Comparison of ENCODE assay signal across 11 mouse cellular contexts in genomic region chr8:79576086-79576485, GRCm38 (mm10).
DNase-seq lines count a peak whose midpoint lies in the region; ATAC-seq and TF ChIP-seq lines count a peak whose summit lies in the region.
"Had no signal": no experiment of that assay in that cellular context is flagged by ENCODE, and none has a peak within 500 bp of the region (broad histone marks: within the 10 kb centered on the region; RNA-seq: fewer than 3 reads in every experiment).

No protein-coding gene starts in this region.

- H3K4me1 ChIP-seq in lung, postnatal 0 days (ENCODE audit: insufficient read depth, low read depth, low read length): no peaks in the 10 kb centered on the region
- no peaks in the 10 kb centered on the region for H3K4me1 ChIP-seq in hindbrain, embryonic 11.5 days (replicated peaks; ENCODE audit: control insufficient read depth, insufficient read depth, low read length)
- H3K4me1 ChIP-seq: neural tube, embryonic 13.5 days had no signal

- H3K9ac ChIP-seq in lung, postnatal 0 days (replicated peaks; ENCODE audit: low read depth): no peak overlapping the region
- H3K9ac ChIP-seq in hindbrain, embryonic 11.5 days (ENCODE audit: low read depth, low read length): no peak overlapping the region
- H3K9ac ChIP-seq: neural tube, embryonic 13.5 days had no signal

- TF ChIP-seq CTCF in lung, postnatal 0 days (IDR thresholded peaks at IDR 0.05): no peak

- TF ChIP-seq EP300 in lung, postnatal 0 days (IDR thresholded peaks at IDR 0.05): no peak

- H3K36me3 ChIP-seq in lung, postnatal 0 days (ENCODE audit: insufficient read depth, low read length): no peaks in the 10 kb centered on the region
- H3K36me3 ChIP-seq in hindbrain, embryonic 11.5 days (ENCODE audit: control insufficient read depth, insufficient read depth, low read length): no peaks in the 10 kb centered on the region
- H3K36me3 ChIP-seq: neural tube, embryonic 13.5 days had no signal

- H3K27ac ChIP-seq in lung, postnatal 0 days (ENCODE audit: low read length): no peak overlapping the region
- no peak overlapping the region for H3K27ac ChIP-seq in hindbrain, embryonic 11.5 days (ENCODE audit: low read depth, low read length)
- H3K27ac ChIP-seq: hindbrain, postnatal 0 days; neural tube, embryonic 13.5 days had no signal

- no peak overlapping the region for H3K4me3 ChIP-seq in lung, postnatal 0 days (ENCODE audit: low read depth, low read length)
- H3K4me3 ChIP-seq in hindbrain, embryonic 11.5 days (ENCODE audit: low read depth, low read length): no peak overlapping the region
- H3K4me3 ChIP-seq: neural tube, embryonic 13.5 days had no signal

- no peaks in the 10 kb centered on the region for H3K27me3 ChIP-seq in lung, postnatal 0 days (replicated peaks; ENCODE audit: insufficient read depth, low read length)
- no peaks in the 10 kb centered on the region for H3K27me3 ChIP-seq in hindbrain, embryonic 11.5 days (ENCODE audit: control insufficient read depth, insufficient read depth, low read length)
- H3K27me3 ChIP-seq: neural tube, embryonic 13.5 days had no signal

- H3K4me2 ChIP-seq in lung, postnatal 0 days (replicated peaks; ENCODE audit: low read depth, low read length): no peak overlapping the region
- H3K4me2 ChIP-seq in hindbrain, embryonic 11.5 days (replicated peaks; ENCODE audit: low read depth, low read length): no peak overlapping the region
- H3K4me2 ChIP-seq: neural tube, embryonic 13.5 days had no signal

- ATAC-seq in lung, postnatal 0 days: peak; percentile 80
- no peak for ATAC-seq in hindbrain, embryonic 11.5 days (ENCODE audit: low FRiP score)
- ATAC-seq: hindbrain, postnatal 0 days had no signal

- intact Hi-C loops in heart, postnatal 25 days (cut with DNase I): loop anchor here (5.0 kb wide), 1 partner anchor 84 kb away; no protein-coding TSS in a partner anchor

- DNase-seq in adrenal gland, adult (ENCODE audit: inconsistent age in 2 of 2, low spot score in 1 of 2): peak; percentile 72
- DNase-seq in adrenal gland, adult 18-20 months (ENCODE audit: low spot score in 2 of 2): no peak
- peak; percentile 47 to 53 for DNase-seq in adrenal gland, postnatal 36 days
- peak; percentile 5 for DNase-seq in heart, postnatal 25 days (ENCODE audit: low spot score)
- DNase-seq in lung, postnatal 0 days (ENCODE audit: low spot score): peak; percentile 49
- DNase-seq in natural killer cell, adult 2 months (ENCODE audit: low spot score in 2 of 2): no peak
- DNase-seq in spleen, postnatal 14 days (ENCODE audit: low spot score in 2 of 2): no peak
- no peak for DNase-seq in hindbrain, embryonic 11.5 days (ENCODE audit: low spot score)
- DNase-seq: cerebellum, adult 8-10 months had no signal

- H3K9me3 ChIP-seq in lung, postnatal 0 days (ENCODE audit: low read length): no peaks in the 10 kb centered on the region
- H3K9me3 ChIP-seq in hindbrain, embryonic 11.5 days (ENCODE audit: control insufficient read depth, low read length): no peaks in the 10 kb centered on the region
- H3K9me3 ChIP-seq: neural tube, embryonic 13.5 days had no signal

- 35% methylated on average over 7 of the region's 7 CpGs for WGBS in lung, postnatal 0 days
- WGBS in hindbrain, embryonic 11.5 days: 76% methylated on average over 7 of the region's 7 CpGs

Comparison
In these comparisons a context has a peak if more than half of its experiments do, and no peak if none do; other contexts are left out.
1. DNase-seq: peak in adrenal gland, adult (2 of 2), adrenal gland, postnatal 36 days (2 of 2), heart, postnatal 25 days (single experiment) and lung, postnatal 0 days (single experiment); none in adrenal gland, adult 18-20 months (0 of 2), natural killer cell, adult 2 months (0 of 2), spleen, postnatal 14 days (0 of 2) and hindbrain, embryonic 11.5 days (single experiment).